Mouse (Mus musculus) right cerebral cortex, postnatal 14 days (tissue): ENCODE measurements around the gene Ets1.

Experiments used
- DNase-seq: peaks from one replicate; pipeline ENCODE4 v3.0.0; 2022

Gene Ets1

DNA sequence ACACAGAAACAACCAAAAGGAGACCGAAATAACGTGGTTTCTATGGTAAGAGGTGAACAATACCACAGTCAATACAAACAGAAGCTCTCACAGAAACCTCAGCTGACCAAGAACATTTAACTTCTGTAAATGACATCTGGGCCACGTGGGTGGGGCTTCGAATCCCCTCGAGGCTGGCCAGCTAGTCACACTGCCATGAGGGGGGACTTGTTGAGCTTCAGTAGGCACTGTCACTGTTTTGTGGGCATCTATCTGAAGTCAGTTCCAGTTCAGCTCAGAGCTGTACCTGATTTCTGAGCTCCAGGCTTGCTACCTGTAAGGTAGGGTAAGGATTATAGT lies 18.6 kb upstream of the Ets1 start:
- DNase-seq, result no peak

- DNase-seq, result no peak
These were observed 17.4 kb upstream of the Ets1 start for GRCm38 (mm10) chr9:32618544-32619120.

- no peak for DNase-seq
These were observed 16.4 kb upstream of the Ets1 start for GRCm38 (mm10) chr9:32619661-32620060.

DNA sequence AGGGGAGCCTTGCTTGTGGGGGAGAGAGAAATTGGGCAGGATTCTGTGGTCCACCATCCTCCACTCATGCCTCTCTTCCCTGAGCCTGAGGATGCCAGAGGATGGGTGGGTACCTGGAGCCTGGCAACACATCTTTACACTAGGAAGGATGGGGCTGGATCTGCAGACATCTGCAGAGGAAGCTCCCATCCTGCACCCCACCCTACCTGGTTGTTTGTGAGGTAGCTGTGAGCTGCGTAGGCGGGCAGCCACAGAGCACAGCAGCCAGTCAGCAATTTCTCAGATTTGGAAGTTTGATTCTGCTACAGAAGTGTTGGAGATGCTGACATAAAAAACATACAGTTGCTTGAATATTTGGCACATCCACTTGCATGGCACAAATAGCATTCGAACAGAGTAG lies 15.6 kb upstream of the Ets1 start:
- DNase-seq, result no peak

DNA sequence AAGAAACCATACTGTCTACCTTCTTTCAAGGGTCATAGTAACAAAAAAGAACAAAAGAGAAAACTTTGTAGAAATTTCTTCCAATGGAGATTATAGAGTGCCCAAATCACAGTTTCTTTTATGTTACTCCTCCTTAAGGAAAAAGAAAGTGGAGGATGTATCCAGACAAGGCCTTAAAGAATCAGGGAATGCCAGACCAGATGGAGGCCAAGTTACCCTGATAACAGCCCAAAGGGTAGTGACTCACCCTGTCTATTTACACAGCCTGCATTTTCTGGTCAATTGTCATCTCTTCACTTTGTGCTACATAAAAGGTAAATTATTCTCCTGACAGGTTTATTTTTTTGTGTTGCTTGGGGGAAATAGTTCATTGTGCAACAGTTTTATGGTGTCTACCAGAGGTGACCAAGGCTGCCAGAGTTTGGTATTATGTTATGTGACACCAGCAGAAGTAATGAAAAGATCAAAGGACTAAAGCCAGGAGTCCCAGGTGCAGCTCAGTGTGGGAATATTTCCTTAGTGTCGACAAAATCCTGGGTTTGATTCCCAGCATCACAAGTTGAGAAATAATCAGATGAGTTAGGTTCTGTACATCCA lies 6.5 kb upstream of the Ets1 start:
- DNase-seq, result no peak

DNA sequence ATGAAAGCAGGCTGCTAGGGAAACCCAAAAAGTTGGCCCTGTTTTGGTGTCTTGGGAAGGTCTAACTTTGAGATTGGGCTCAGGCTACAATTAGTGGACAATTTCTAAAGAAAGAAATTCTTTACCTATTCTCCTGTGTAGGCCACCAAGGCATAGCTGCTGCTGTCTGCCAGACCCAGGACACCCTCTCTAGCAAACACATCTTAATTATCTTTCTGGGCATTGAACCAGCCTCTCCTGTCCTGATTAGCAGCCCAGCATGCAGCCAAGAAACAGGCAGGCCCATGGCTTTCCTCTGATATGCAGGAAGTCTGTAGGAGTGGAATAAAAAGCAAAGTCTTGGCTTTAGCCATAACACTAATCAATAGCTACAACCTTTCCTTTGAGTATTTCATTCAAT lies 4.7 kb upstream of the Ets1 start:
- no peak for DNase-seq

- no peak for DNase-seq
These were observed 3.8 kb upstream of the Ets1 start for GRCm38 (mm10) chr9:32632237-32632636.

DNA sequence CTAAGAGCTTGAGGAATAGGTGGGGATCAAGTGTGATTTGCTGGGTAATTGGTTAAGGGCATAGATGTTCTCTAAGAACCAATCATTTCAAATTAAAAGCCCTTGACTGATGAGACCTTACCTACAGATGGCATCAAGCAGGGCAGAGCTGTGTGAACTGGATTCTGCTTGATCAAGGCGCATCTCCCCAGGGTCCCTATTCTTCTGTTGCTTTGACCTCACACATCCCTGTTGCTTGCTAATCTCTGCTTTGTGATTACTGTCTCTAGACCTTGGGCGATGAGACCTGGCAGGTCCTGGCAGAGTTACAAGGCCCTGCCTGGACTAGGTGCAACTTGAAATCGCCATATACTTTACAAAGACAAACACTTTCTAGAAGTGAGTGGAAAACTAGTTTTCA lies 9.0 kb downstream of the Ets1 start:
- no peak for DNase-seq

DNA sequence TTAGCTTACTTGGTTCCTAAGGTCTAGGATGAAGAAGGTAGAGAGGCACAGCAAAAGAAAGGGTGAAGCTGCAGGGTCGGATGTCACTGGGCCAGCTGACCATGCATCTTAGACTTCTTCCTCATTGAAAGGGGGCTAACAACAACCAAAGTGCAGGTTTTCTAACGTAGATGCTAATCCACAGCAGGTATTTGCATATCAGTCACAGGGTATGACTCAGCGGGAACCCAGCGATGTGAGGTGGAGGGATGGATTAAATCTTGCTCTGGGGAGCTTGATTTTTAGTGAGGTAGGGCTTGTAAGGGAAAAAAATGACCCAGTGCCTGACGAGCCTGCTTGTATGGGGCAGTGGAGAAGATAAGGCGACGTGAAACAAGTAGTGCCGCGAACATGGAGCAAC lies 9.5 kb downstream of the Ets1 start:
- no peak for DNase-seq

GRCm38 (mm10) chr9:32646539-32647258 lies 10.7 kb downstream of the Ets1 start:
- no peak for DNase-seq

- no peak for DNase-seq
These were observed 11.7 kb downstream of the Ets1 start for GRCm38 (mm10) chr9:32647506-32648250.

DNA sequence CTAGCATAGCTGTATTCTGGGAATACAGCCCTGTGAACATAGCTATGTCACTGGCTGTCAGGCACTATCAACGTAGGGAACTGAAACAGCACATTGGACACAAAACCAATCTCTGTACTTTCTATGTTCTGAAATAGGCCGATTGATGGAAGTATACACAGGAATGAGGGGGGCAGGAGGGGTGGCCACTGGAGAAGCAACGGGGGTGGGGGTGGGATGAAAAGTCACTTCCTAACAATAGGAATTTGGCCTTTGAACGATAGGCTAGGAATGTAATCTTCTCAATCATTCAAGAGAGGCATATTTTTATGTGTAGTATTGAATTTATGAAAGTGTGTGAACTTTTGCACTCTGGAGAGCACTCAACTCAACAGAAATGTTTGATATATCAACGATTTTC lies 12.3 kb downstream of the Ets1 start:
- no peak for DNase-seq

DNA sequence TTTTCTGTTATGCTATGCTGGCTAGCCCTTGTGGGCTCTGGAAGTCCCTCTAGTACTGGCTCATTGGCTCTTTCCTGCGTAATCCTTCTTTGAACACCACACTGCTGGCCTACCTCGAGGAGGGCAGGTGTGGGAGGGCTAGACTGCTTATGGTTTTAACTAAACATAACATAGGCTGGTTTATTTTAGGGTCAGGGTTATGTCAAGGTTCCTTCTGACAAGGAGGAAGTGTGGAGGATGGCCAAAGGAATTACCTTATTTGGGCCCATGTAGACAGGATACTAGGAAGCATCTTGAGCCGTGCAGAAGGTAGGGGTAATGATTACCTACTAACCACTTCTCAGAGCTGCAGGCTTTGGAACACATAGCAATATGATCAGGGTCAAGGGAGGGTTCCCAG lies 14.7 kb downstream of the Ets1 start:
- DNase-seq, result no peak

- DNase-seq, result no peak
These were observed 16.1 kb downstream of the Ets1 start for GRCm38 (mm10) chr9:32652112-32652511.

GRCm38 (mm10) chr9:32654305-32654704 lies 18.3 kb downstream of the Ets1 start:
- DNase-seq, result no peak

DNA sequence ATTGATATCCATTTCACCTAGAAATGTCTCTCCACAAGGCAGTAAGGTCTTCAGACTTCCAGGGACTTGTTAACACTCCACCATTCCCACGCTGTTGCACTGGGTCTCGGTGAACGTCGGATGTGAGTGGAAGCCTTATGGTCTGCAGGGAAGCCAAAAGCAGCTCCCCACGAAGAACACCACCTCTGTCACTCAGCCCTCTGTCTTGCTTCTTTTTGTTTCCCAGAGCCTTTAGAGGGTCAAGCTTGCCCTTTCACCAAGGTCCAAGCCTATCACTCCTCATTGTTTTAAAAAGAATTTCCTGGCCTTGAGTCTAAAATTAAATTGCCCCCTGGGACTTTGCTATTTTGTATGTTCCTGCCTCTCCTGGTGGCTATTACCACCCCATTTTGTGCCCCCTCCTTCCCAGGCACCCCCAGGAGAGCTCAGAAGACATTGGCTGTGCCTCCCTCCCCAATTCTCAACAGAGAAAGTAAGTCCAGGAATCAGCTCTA lies 20.4 kb downstream of the Ets1 start:
- no peak for DNase-seq

GRCm38 (mm10) chr9:32657124-32657523 lies 21.1 kb downstream of the Ets1 start:
- no peak for DNase-seq

DNA sequence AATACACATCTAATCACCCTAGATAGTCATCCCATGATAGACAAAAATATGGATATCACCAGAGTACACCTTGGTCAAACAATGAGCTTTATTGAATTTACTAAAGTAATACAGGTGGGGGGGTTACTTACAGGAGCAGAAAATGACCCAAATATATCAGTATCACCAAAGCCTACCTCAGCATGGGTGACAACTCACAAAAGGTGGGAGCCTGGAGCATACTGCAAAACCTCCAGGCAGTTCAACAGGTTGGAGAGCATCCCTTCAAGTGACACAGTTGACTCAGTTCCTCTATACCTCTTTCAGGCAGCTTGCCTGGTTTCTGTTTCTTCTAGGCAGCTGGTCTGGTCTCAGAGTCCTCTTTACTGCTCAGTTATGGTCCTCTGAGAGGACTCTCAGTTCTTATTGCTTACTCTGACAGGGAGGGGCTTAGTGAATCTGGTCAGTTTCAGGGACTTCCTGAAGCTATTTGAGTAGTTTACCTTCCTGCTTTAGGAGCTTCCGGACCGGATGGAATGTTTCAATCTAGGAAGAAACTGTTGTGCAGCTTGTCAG lies 24.5 kb downstream of the Ets1 start:
- no peak for DNase-seq

DNA sequence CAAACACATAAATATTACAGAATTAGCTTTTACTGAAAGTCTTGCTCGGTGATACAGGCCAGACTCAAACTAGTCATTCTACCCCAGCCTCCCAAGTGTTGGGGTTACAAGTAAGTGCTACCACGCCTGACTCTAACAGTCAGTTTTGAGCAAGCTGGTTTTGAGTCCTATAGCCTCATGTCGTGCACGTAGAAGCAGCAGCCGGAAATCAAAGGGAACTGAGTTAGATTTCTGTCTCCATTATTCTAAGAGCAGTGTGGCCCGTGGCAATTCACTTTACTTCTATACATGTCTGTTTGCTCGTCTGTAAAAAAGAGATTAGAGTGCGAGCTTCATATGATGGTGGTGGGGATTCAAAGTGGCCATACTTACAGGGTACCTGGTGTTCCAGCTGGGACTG lies 25.1 kb downstream of the Ets1 start:
- DNase-seq, result no peak

- DNase-seq, result no peak
These were observed 25.5 kb downstream of the Ets1 start for GRCm38 (mm10) chr9:32661561-32661960.

DNA sequence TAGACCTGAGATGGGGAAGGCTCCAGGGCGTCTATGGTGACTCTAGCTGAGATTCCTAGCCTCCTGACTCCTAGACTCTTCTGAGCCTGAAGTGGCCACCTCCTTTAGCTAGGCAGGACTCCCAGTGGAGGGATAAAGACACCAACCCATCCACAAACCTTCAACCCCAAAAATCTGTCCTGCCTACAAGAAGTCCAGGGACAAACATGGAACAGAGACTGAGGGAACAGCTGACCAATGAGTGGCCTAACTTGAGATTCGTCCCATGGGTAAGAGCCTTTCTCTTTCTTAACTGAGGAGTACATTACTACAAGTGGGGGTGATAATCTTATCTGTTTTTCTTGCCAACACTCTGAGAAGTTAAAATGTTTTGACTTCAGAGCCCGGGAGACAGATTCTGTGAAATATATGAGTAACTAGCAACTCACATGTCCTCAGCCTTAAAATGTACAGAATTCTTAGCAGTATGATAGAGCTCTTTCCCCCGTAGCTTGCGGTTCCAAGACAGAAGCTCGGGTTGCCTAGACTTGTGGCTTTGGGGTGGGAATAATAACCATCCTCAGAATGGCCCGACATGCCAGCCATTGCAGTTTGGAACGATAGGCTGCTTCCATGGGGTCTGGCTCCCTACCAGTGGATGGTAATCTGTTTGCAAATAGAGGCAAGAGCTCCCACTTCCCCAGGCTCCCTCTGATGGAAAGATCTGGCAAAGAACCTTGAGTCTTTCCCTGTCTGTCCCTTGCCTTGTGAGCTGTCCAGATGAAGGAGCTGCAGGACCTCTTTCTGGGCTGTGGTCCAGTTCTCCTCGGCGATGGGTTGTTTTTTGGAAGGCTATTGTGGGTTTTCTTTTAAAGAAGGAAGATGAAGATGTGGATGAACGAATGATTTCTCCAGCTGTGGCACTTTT lies 30.8 kb downstream of the Ets1 start:
- DNase-seq, result no peak

GRCm38 (mm10) chr9:32667518-32667908 lies 31.5 kb downstream of the Ets1 start:
- no peak for DNase-seq
